12 mouse cellular contexts compared by ENCODE assay signal in genomic region chr15:77831754-77832457, GRCm38 (mm10). TPM values are rescaled to one million over a fixed set of nuclear protein-coding genes. Genes with fewer than 3 reads are reported as not detected.
DNase-seq lines count a peak whose midpoint lies in the region; ATAC-seq and TF ChIP-seq lines count a peak whose summit lies in the region.
"Had no signal": no experiment of that assay in that cellular context is flagged by ENCODE, and none has a peak within 500 bp of the region (broad histone marks: within the 10 kb centered on the region; RNA-seq: fewer than 3 reads in every experiment).

No protein-coding gene starts in this region.

- H3K27me3 ChIP-seq in heart, embryonic 10.5 days (ENCODE audit: insufficient read depth, poor library complexity, severe bottlenecking): no peaks in the 10 kb centered on the region
- H3K27me3 ChIP-seq in lung, embryonic 16.5 days (ENCODE audit: control insufficient read depth, insufficient read depth, low read depth, low read length): no peaks in the 10 kb centered on the region
- no peaks in the 10 kb centered on the region for H3K27me3 ChIP-seq in liver, embryonic 13.5 days
- H3K27me3 ChIP-seq in stomach, postnatal 0 days (ENCODE audit: control insufficient read depth, insufficient read depth, low read length): no peaks in the 10 kb centered on the region
- H3K27me3 ChIP-seq: midbrain, embryonic 15.5 days had no signal

- H3K9ac ChIP-seq in lung, embryonic 16.5 days (ENCODE audit: low read length): no peak overlapping the region
- H3K9ac ChIP-seq in liver, embryonic 13.5 days: peak overlapping the region; percentile 12; the same call in 1 of the 2 replicates
- no peak overlapping the region for H3K9ac ChIP-seq in stomach, postnatal 0 days (ENCODE audit: low read length)
- H3K9ac ChIP-seq: forebrain, postnatal 0 days; midbrain, embryonic 15.5 days had no signal

- DNase-seq in heart, embryonic 10.5 days (ENCODE audit: low spot score): no peak
- DNase-seq in heart, postnatal 4 days: no peak
- DNase-seq in lung, postnatal 14 days: no peak
- no peak for DNase-seq in liver, embryonic 13.5 days
- no peak for DNase-seq in stomach, postnatal 0 days (ENCODE audit: low spot score)
- DNase-seq in right cerebral cortex, postnatal 4 days: no peak
- no peak for DNase-seq in left cerebral cortex, postnatal 36 days (ENCODE audit: low spot score in 2 of 2)
- DNase-seq: forebrain, postnatal 0 days; kidney, postnatal 10 days; left cerebral cortex, postnatal 4 days had no signal

- TF ChIP-seq EP300 in stomach, postnatal 0 days (optimal IDR thresholded peaks at IDR 0.05): no peak

- intact Hi-C loops in left cerebral cortex, postnatal 36 days (cut with DNase I): no loop called here

- H3K4me1 ChIP-seq in heart, embryonic 10.5 days: peaks cover 80% of the 10 kb centered on the region
- H3K4me1 ChIP-seq in lung, embryonic 16.5 days (replicated peaks; ENCODE audit: control insufficient read depth, insufficient read depth, low read length): peaks cover 96% of the 10 kb centered on the region
- peaks cover 97% of the 10 kb centered on the region for H3K4me1 ChIP-seq in liver, embryonic 13.5 days (replicated peaks)
- peaks cover 39% of the 10 kb centered on the region for H3K4me1 ChIP-seq in stomach, postnatal 0 days (replicated peaks; ENCODE audit: control insufficient read depth, insufficient read depth)

- WGBS in heart, embryonic 10.5 days: 86% methylated on average over 8 of the region's 8 CpGs
- WGBS in lung, embryonic 16.5 days: 42% methylated on average over 8 of the region's 8 CpGs
- 72% methylated on average over 8 of the region's 8 CpGs for WGBS in liver, embryonic 13.5 days (ENCODE audit: insufficient replicate concordance)
- WGBS in stomach, postnatal 0 days: 46% methylated on average over 8 of the region's 8 CpGs

- no peak overlapping the region for H3K4me2 ChIP-seq in lung, embryonic 16.5 days (ENCODE audit: low read depth, low read length)
- peak overlapping the region; percentile 10; the same call in 1 of the 2 replicates for H3K4me2 ChIP-seq in liver, embryonic 13.5 days
- 0 out of 2 replicates have a peak overlapping the region, but pooled peaks have one; percentile 3 for H3K4me2 ChIP-seq in stomach, postnatal 0 days (replicated peaks; ENCODE audit: low read depth)
- H3K4me2 ChIP-seq: midbrain, embryonic 15.5 days had no signal

- no peaks in the 10 kb centered on the region for H3K9me3 ChIP-seq in heart, embryonic 10.5 days
- H3K9me3 ChIP-seq in lung, embryonic 16.5 days (ENCODE audit: control insufficient read depth, low read length): no peaks in the 10 kb centered on the region
- no peaks in the 10 kb centered on the region for H3K9me3 ChIP-seq in liver, embryonic 13.5 days (replicated peaks)
- H3K9me3 ChIP-seq in stomach, postnatal 0 days (ENCODE audit: control insufficient read depth, low read length): no peaks in the 10 kb centered on the region
- H3K9me3 ChIP-seq: midbrain, embryonic 15.5 days had no signal

- no peak overlapping the region for H3K4me3 ChIP-seq in heart, embryonic 10.5 days
- H3K4me3 ChIP-seq in lung, embryonic 16.5 days (ENCODE audit: low read length): no peak overlapping the region
- no peak overlapping the region for H3K4me3 ChIP-seq in liver, embryonic 13.5 days (replicated peaks)
- H3K4me3 ChIP-seq in stomach, postnatal 0 days (ENCODE audit: low read depth, low read length): no peak overlapping the region
- H3K4me3 ChIP-seq: midbrain, embryonic 15.5 days had no signal

- H3K27ac ChIP-seq in heart, embryonic 10.5 days: 0 out of 2 replicates have a peak overlapping the region, but pooled peaks have one; percentile 7
- H3K27ac ChIP-seq in lung, embryonic 16.5 days (ENCODE audit: low read length): peak overlapping the region; percentile 89
- peak overlapping the region; percentile 40 for H3K27ac ChIP-seq in liver, embryonic 13.5 days
- H3K27ac ChIP-seq in stomach, postnatal 0 days (replicated peaks): peak overlapping the region; percentile 84
- H3K27ac ChIP-seq: midbrain, embryonic 15.5 days had no signal

- TF ChIP-seq CTCF in stomach, postnatal 0 days (IDR thresholded peaks at IDR 0.05; ENCODE audit: low read depth): no peak

- ATAC-seq in lung, embryonic 16.5 days (ENCODE audit: low read depth): 0 out of 2 replicates have a peak, but pooled peaks have one; percentile 23
- no peak for ATAC-seq in liver, embryonic 13.5 days (ENCODE audit: low read depth)
- no peak for ATAC-seq in stomach, postnatal 0 days (ENCODE audit: low FRiP score, low TSS enrichment)
- ATAC-seq: forebrain, postnatal 0 days; midbrain, embryonic 15.5 days had no signal

- H3K36me3 ChIP-seq in heart, embryonic 10.5 days: peaks cover 31% of the 10 kb centered on the region
- H3K36me3 ChIP-seq in lung, embryonic 16.5 days (ENCODE audit: control insufficient read depth, insufficient read depth, low read length): no peaks in the 10 kb centered on the region
- peaks cover 36% of the 10 kb centered on the region for H3K36me3 ChIP-seq in liver, embryonic 13.5 days
- H3K36me3 ChIP-seq in stomach, postnatal 0 days (ENCODE audit: control insufficient read depth, insufficient read depth, low read length): 0 out of 2 replicates have a peak, but pooled peaks cover 3% of the 10 kb centered on the region
- H3K36me3 ChIP-seq: midbrain, embryonic 15.5 days had no signal

RNA-seq across cellular contexts. Expression of gene Myh9, which starts 10.1 kb away (rescaled TPM):
- 34.5 and 37.5 TPM in 2 replicates for polyA plus RNA-seq in heart, embryonic 10.5 days (2016; fragmentation: Nextera tagmentation; extraction: Ambion mirVana)
- 100 to 1,000 TPM; 219 to 228 TPM for total RNA-seq in heart, postnatal 4 days (2021)
- 71.7 and 77.6 TPM in 2 replicates for polyA plus RNA-seq in lung, embryonic 16.5 days (2015; fragmentation: Nextera tagmentation; extraction: Ambion mirVana)
- 18.3 and 22.2 TPM in 2 replicates for polyA plus RNA-seq in liver, embryonic 13.5 days (2015; fragmentation: Nextera tagmentation; extraction: Ambion mirVana)
- 27.9 and 32.9 TPM in 2 replicates for polyA plus RNA-seq in stomach, postnatal 0 days (2015; fragmentation: Nextera tagmentation; extraction: Ambion mirVana)
- total RNA-seq in left cerebral cortex, postnatal 36 days (2021): 10 to 100 TPM; 58.0 to 77.6 TPM

Comparison
In these comparisons a context has a peak if more than half of its experiments do, and no peak if none do; other contexts are left out.
1. H3K27ac ChIP-seq: peak in every context shown above with its lines; median percentile 89 in lung, embryonic 16.5 days; 84 in stomach, postnatal 0 days; 40 in liver, embryonic 13.5 days; 7 in heart, embryonic 10.5 days.